Mouse (Mus musculus) splenic B cell, adult 2 months (primary cell): ENCODE measurements around the gene Tbx15.

Experiments used
- DNase-seq: peaks from one replicate; pipeline ENCODE4 v3.0.0-alpha.2; 2011; ENCODE audit warnings: low read depth, low spot score
- H3K27me3 ChIP-seq: 2 replicates; pipeline ENCODE4 v1.6.1; 2012; ENCODE audit warnings: mild to moderate bottlenecking, low read length, moderate library complexity, mixed read lengths; ENCODE audit not compliant: control insufficient read depth, poor library complexity, insufficient read depth, severe bottlenecking
- H3K36me3 ChIP-seq: 2 replicates; pipeline ENCODE4 v1.6.1; 2012; ENCODE audit warnings: mild to moderate bottlenecking, low read length, moderate library complexity, mixed read lengths; ENCODE audit not compliant: control insufficient read depth, poor library complexity, insufficient read depth, severe bottlenecking

The Tbx15 gene

DNA sequence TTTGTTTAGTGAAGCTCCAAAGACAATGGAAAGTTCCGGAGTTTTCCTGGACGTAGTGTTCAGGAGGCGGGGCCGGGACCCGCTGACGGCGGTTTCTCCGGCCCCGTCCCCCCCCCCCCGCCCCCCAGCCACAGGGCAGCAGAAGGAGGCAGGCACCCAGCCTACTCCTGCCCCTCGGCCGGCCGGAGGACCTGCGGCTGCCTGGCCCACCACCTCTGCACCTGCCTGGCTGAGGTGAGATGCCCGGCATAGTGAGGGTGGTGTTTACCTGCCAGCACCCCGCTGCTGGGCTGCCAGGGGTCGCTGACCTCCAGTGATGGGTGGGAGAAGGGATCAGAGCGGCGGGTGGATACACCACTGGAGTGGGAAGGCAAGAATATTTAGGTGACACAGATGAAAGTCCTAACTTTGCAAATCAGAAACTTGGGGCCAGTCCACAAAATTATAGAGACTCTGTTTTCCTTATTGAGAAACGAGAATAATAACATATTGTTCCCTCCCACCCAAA is at the start of gene Tbx15:
Gene Tbx15, plus strand, starts transcription at position 169 of the 508 bp plus-strand sequence.
- Histone ChIP-seq H3K36me3 (no peaks in the 10 kb centered on the region), H3K27me3 (peaks cover 5% of the 10 kb centered on the region)

DNA sequence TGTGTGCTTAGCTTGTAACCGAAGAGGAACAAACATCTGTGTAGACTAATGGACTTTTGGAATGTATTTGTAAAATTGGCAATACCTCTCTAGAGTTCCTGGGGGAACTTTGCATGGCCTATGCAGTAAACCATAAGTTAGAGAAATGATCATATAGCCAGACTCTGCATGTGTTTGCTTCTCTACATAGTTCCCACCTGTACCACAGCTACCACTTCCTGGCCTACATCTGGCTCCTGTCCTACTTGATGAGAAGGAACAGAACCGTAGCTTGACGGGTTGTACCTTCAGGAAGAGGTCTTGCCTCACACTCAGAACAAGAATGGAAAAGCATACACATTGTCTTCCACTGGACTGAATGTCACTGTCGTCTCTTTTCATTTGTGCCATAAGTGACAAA is 46.6 kb upstream of the Tbx15 start:
- Histone ChIP-seq H3K27me3 (no peaks in the 10 kb centered on the region), H3K36me3 (no peaks in the 10 kb centered on the region)
- DNase-seq, result no peak

More for the DNA sequence above, at the start of gene Tbx15:
- DNase-seq, result no peak

DNA sequence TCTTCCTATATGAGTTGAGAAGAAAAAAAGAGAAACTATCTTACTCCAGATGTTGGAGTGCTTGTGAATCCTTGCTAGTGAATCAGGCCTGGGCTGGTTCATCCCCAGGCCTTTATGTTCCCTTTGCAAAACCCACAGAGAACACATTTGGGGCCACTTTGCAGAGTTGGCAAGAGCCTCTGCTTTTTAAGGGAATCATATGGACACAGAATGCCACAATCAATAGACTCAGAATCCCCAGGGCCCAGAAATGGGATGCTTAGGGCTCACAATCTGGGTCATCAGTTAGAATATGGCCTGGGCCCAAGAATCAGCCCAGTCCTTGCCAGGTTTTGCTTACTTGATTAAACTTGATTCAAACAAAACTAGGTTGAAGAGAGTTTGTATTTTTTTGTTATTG is 36.9 kb upstream of the Tbx15 start:
- Histone ChIP-seq H3K36me3 (peaks cover 1% of the 10 kb centered on the region; the same call in 1 of the 2 replicates), H3K27me3 (no peaks in the 10 kb centered on the region)
- DNase-seq, result no peak

DNA sequence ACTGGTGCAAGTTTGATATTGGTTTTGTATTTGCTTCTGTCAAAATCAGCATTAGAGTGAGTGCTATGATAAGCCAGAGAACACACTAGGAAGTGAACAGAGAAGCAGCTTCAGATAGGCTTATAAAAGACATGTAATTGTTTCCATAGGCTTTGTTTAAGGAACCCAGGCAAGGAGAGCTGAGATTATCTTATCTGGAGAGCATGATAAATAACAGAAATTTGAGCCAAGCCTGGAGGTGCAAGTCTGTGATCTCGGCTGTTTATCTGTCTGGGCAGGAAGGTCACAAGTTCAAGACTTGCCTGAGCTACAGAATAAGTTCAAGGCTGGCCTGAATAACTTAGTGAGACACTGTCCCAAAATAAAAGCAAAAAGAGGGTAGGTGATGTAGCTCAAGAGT is 31.8 kb upstream of the Tbx15 start:
- no peaks in the 10 kb centered on the region for H3K36me3 ChIP-seq
- no peak for DNase-seq
- H3K27me3 ChIP-seq, result no peaks in the 10 kb centered on the region

DNA sequence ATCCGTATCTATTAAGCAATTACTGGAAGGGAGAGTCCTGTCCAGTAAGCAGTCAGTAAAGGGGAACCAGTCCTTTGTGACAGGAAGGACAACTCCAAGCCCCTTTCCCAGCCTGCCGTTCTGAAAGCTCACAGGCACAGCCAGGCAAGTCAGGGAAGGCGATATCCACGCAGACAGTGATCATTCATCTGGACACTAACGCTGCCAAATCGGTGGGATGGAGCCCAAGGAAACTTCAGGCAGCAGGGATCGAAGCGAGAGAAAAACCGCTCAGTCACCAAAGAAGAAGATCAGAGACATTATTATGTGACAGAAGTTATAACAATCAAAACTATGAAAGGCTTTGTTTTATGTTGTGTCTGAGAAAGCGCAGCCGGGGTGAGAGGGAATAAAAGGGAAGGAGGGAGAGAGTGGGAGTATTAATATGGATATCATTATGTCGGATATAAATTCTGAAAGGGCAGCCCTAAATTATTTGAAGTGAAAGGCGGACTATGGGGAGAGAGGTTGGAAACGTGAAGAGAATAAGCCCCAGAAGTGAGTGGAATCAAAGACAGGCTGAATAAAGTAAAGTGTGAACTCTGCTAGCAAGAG is 29.0 kb upstream of the Tbx15 start:
- DNase-seq, result no peak
- Histone ChIP-seq H3K27me3 (no peaks in the 10 kb centered on the region), H3K36me3 (no peaks in the 10 kb centered on the region)

DNA sequence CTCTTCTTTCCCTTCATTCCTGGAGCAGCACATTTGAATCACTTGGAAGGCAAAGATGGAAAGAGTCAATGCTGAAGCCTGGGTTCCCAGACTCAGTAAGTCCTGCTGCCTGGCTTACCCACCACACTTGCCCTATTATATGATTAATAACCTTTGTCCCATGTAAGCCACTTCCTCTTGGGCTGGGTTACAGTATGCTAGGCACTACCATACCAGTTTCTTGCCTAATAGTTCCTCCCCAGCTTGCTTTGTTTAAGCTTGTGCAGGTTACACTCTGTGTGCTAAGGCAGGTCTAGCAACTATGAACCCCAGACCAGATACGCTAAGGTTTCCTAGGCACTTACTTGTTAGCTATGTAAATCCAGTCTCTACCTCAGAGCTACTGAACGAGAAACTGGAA is 12.4 kb upstream of the Tbx15 start:
- H3K36me3 ChIP-seq, result no peaks in the 10 kb centered on the region
- no peaks in the 10 kb centered on the region for H3K27me3 ChIP-seq
- no peak for DNase-seq

DNA sequence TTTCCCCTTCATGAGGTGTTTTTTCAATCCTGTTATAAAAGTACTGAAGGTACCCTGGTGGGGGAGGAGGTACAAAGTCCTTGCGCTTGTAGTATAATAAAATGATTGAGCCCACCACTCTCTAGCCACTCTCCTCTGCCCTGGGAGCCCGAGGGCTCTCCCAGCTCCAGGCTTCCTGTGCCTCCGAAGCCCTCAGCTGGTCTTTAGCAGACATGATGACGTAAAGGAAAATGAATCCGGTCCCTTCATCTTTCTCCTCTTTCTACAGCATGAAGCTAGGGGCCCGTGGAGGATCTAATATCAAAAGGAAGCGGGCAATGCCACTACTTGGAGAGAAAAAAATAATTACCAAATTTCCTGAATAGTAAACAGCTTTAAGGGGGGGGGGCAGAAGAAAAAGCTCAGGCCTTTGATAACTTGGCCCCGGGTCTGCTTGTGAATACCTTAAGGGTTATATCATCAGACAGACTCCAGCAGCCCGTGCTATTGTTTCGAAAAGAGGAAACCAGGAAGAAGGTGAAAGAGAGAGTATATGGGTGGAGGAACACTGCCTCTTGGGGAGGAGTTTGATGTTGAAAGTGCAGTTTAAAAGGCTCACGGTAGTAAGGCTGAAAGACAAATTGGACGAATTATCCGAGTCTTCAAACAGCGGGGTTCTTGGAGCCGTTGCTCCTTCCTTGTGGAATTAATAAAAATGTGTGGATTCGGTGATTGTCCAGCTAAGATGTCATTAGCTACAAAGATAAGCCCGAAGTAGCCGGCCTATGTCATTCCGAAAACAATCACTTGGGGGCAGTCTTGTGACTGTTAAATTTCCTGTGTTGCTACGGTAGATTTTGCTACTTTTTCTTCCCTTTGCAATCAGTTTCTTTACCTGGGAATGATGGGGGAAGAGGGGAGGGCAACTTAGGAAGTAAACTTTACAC is 6.5 kb upstream of the Tbx15 start:
- peak; percentile 45 for DNase-seq
- Histone ChIP-seq H3K27me3 (peaks cover 1% of the 10 kb centered on the region), H3K36me3 (no peaks in the 10 kb centered on the region)

DNA sequence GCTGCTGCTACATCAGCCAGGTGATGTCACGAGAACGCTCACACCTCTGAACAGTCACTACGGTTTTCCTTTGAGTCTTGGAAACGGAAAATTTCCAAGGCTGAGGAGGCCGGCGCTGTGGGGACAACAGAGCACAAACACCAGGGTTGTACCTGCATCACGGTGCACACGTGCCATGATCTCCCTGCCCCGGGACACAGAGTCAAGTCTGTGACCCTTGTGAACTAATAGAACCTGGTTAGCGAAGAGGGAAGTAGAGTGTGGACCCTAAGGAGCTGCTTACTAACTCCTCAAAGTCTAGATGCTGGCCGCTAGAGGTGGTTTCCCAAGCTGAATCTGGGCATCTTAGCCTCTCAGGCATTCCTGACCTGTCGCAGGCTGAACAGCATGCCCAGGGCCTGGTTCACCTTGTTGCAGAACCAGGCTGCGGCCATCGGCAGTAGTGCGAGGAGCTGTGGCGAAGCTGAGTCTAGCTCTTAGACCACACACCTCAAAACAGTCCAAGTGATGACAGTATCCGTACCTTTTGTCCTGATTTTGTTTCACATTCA is 5.8 kb upstream of the Tbx15 start:
- Histone ChIP-seq H3K36me3 (no peaks in the 10 kb centered on the region), H3K27me3 (peaks cover 1% of the 10 kb centered on the region)
- no peak for DNase-seq

DNA sequence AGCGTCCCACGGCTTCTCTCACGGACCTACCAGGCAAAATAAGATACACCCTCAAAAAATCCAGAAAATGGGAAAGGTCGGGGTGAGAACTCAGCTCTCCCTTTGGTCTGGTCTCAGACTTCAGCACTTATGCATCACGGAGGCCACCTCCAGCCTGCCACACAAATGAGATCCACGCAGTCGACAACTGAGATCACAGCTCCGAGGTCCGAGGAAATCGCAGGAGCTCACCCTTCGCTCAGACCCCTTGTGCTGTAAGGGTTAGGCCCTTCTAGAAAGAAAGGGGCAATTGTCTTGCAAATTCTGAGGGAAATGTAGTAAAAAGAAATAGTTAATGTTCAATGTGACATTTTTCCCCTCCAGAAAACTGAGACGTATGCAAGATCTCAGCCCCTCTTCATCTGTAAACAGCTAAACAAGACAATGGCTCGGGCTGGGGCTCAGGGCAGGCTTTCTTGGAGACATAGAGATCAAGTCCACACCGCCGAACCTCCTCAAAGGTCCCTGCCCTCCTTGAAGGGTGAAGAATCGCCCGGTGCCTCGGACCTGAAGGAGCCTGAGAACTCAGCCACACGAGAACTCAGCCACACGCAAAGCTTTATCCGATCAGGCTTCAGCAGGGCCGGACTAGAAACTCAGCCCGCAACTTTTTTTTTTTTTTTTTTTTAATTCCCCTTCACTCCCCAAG is 4.9 kb upstream of the Tbx15 start:
- H3K27me3 ChIP-seq, result peaks cover 1% of the 10 kb centered on the region
- no peaks in the 10 kb centered on the region for H3K36me3 ChIP-seq
- no peak for DNase-seq

DNA sequence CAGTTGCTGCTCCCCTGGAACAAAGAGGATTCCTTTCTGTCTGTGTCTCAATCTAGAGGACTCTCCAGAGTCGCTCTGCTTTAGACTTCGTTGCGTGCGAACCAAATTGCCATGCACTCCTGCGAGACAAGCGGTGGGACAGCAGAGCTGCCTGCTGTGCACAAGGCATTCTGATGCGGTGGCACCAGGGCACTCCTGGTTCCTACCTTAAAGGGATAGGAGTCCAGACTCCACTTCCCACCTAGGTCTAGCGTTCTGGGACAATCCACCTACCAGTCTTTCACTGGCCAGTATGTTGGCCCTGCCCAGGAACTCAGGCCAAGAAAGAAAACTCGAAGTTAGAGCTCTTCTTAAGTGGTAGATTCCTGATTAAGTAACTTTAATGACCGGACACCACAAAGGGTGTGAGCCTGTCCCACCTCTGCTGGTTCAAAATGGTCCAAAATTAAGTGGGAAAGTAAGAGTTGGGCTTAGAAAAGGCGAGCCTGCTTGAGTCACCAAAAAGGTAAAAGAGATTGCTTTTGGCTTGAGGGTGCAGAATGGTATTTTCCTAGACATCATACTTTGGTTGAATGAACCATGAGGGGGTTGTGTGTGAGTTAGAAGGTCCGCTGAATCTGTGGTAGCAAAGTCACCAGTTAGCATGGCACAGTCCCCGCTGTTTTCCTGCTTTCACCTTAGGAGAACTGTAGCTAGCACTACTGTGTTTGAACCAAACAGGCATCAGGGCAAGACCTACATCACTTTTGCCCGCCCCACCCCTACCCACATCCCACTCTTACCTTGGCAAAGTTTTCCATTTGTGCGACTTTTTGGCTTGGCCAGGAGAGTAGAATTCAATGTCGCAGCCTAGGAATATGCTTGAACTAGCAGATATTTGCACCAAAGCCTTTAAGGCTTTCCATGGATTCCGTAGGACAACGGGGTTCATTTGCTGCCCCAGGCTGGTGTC is 4.1 kb upstream of the Tbx15 start:
- Histone ChIP-seq H3K36me3 (no peaks in the 10 kb centered on the region), H3K27me3 (peaks cover 1% of the 10 kb centered on the region)
- DNase-seq, result no peak

DNA sequence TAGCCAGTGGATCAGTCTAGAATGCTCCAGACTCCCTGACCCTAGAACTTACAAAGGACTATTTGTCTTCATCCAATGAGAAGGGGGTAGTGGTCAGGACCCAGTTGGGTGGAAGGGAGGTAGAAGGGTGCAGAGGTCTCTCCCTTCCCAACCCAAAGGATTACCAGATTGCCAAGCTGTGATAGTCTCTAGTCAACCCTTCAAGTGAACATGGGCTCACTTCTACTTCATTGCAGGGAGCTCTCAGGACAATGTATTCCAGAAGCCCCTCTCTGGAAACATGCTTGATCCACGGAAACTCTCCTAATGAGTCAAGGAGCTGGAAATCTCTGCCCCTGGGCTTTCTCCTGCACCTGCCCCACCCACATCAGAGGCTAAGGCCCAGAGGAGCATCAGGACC is 1.5 kb upstream of the Tbx15 start:
- no peak for DNase-seq
- H3K27me3 ChIP-seq, result peaks cover 5% of the 10 kb centered on the region

DNA sequence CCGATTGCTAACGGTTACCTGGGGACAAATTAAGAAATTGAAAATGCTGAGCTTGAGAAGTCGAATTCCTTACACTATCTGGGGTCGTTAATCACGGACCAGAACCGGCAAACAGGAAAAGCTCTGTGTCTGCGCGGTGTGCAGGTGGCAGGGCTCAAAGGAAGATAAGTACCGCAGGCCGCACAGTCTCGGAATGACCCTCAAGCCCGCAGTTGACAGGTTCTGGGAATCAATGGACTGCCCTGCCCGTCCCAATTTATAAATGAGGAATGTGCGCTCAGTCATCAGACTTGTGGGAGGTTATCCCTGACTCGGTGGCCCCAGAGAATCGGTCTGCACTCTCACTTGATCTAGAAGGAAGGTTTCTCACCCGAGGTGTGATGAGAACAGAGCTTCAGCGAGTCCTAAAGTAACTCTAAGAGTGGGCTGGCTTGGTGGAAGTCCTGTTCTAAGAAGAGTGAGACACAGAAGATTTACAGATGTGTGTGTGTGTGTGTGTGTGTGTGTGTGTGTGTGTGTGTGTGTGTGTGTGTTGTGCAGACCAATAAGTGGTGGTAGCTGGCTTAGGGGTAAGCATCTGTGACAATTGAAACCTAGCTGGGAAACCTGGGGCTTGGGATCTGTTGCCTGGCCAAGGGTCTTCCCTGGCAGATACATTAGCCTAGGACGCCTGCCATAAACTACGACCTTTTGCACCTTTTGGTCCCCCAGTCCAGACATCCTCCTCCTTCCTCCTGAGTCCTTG is 708 bp upstream of the Tbx15 start:
- Histone ChIP-seq H3K36me3 (no peaks in the 10 kb centered on the region), H3K27me3 (peaks cover 5% of the 10 kb centered on the region)
- DNase-seq, result no peak

More for the DNA sequence above, 1.5 kb upstream of the Tbx15 start:
- H3K36me3 ChIP-seq, result no peaks in the 10 kb centered on the region
